Mouse (Mus musculus) B cell, adult 2 months (primary cell): ENCODE data around the gene Gm9044.
A peak's percentile ranks its signal among the peaks of the same experiment; 100 is the strongest.
"Not testable (repeated sequence)": the region's sequence is repeated elsewhere in the genome, so short reads cannot be mapped to it uniquely, and the experiment has no call there.

ENCODE experiments used
- DNase-seq, 2 experiments: peaks; one replicate each; pipeline ENCODE4 v3.0.0; 2022

The Gm9044 gene

DNA sequence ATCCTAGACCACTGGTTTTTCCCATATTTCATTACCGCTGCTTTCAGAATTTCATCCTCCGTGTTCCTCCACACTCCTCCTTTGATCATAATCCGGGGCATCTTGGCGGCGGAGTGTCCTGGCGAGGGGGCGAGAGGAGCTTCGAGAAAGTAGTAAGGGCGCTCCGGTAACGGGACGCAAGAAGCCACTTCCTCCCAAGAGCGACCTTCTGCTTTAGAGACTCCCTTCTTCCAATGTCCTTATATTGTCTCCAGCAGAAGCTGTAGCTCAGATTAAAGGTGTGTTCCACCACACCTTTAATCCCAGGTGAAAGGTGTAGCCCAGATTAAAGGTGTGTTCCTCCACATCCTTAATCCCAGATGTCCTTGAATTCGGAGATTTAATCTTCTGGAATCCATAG, at the start of gene Gm9044:
TSS of gene Gm9044 (minus strand) at position 101 of the 400 bp plus-strand sequence.
- not testable (repeated sequence) for DNase-seq

DNA sequence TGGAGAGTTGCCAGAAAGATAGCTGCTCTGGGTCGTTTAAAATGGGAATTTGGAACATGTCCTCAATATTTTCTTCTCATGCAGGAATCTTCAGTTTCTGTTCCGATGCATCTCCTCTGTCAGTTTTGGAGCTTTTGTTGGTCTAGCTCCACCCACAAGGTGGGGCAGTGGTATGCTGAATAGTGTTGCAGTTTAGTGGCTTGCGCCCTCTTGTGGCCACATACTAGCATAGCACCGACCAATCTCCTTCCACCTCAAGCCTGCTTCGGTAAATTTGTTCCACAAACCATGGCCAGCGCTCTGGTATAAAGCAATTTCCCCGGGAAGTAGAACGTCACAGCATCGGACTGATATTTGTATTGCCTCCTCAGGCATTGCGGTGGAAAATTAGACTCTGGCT, 38.2 kb upstream of the Gm9044 start:
- DNase-seq = peak; percentile 88

DNA sequence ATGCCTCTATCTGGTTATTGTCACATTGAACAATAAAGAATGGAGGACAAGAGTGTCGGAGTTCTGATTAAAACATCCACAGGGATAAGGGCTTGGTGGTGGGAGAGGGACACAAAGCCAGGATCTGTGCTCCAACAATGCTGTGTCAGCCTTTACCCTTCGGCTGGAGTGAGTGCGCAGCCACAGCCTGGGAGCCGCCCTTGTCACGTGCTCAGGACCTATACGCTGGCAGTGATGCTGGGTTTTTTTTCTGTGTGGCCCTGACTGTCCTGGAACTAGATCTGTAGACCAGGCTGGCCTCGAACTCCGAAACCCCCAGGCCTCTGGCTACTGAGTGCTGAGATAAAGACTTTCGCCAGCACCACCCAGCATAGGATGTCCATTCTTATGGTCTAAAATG, 37.3 kb upstream of the Gm9044 start:
- no peak for DNase-seq

DNA sequence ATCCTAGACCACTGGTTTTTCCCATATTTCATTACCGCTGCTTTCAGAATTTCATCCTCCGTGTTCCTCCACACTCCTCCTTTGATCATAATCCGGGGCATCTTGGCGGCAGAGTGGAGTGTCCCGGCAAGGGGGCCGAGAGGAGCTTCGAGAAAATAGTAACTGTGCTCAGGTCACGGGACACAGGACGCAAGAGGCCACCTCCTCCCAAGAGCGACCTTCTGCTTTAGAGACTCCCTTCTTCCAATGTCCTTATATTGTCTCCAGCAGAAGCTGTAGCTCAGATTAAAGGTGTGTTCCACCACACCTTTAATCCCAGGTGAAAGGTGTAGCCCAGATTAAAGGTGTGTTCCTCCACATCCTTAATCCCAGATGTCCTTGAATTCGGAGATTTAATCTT, 21.8 kb upstream of the Gm9044 start, which contains the start of gene Gm9049:
TSS of gene Gm9049 (minus strand) at position 101 of the 400 bp plus-strand sequence.
- DNase-seq = not testable (repeated sequence)

DNA sequence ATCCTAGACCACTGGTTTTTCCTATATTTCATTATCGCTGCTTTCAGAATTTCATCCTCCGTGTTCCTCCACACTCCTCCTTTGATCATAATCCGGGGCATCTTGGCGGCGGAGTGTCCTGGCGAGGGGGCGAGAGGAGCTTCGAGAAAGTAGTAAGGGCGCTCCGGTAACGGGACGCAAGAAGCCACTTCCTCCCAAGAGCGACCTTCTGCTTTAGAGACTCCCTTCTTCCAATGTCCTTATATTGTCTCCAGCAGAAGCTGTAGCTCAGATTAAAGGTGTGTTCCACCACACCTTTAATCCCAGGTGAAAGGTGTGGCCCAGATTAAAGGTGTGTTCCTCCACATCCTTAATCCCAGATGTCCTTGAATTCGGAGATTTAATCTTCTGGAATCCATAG, 16.4 kb upstream of the Gm9044 start, which contains the start of gene Gm9048:
TSS of gene Gm9048 (minus strand) at position 101 of the 400 bp plus-strand sequence.
- not testable (repeated sequence) for DNase-seq

DNA sequence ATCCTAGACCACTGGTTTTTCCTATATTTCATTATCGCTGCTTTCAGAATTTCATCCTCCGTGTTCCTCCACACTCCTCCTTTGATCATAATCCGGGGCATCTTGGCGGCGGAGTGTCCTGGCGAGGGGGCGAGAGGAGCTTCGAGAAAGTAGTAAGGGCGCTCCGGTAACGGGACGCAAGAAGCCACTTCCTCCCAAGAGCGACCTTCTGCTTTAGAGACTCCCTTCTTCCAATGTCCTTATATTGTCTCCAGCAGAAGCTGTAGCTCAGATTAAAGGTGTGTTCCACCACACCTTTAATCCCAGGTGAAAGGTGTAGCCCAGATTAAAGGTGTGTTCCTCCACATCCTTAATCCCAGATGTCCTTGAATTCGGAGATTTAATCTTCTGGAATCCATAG, 10.9 kb upstream of the Gm9044 start, which contains the start of gene Gm9046:
TSS of gene Gm9046 (minus strand) at position 101 of the 400 bp plus-strand sequence.
- DNase-seq = not testable (repeated sequence)

DNA sequence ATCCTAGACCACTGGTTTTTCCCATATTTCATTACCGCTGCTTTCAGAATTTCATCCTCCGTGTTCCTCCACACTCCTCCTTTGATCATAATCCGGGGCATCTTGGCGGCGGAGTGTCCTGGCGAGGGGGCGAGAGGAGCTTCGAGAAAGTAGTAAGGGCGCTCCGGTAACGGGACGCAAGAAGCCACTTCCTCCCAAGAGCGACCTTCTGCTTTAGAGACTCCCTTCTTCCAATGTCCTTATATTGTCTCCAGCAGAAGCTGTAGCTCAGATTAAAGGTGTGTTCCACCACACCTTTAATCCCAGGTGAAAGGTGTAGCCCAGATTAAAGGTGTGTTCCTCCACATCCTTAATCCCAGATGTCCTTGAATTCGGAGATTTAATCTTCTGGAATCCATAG, 5.5 kb upstream of the Gm9044 start, which contains the start of gene Gm9045:
TSS of gene Gm9045 (minus strand) at position 101 of the 400 bp plus-strand sequence.
- not testable (repeated sequence) for DNase-seq

DNA sequence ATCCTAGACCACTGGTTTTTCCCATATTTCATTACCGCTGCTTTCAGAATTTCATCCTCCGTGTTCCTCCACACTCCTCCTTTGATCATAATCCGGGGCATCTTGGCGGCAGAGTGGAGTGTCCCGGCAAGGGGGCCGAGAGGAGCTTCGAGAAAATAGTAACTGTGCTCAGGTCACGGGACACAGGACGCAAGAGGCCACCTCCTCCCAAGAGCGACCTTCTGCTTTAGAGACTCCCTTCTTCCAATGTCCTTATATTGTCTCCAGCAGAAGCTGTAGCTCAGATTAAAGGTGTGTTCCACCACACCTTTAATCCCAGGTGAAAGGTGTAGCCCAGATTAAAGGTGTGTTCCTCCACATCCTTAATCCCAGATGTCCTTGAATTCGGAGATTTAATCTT, 5.3 kb downstream of the Gm9044 start, which contains the start of gene Gm9040:
TSS of gene Gm9040 (minus strand) at position 101 of the 400 bp plus-strand sequence.
- not testable (repeated sequence) for DNase-seq

DNA sequence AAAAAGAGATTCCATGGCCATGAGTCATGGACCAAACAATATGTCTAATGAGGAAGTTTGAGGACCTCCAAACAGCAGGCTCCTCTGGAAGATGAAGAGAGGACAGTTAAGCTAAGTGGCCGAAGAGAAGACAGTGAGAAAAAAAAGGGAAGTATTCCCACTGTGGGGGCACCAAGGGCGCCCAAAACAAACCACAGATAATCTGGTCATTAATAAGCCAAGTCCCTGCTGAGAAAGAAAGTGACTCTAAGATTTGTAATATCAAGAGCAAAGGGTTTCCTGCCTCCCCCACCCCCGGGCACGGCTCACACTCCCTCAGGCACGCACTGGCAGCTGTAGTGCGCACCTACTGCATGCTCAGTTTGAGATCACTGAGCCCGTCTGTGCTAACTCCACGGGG, 13.2 kb downstream of the Gm9044 start:
- no peak for DNase-seq

DNA sequence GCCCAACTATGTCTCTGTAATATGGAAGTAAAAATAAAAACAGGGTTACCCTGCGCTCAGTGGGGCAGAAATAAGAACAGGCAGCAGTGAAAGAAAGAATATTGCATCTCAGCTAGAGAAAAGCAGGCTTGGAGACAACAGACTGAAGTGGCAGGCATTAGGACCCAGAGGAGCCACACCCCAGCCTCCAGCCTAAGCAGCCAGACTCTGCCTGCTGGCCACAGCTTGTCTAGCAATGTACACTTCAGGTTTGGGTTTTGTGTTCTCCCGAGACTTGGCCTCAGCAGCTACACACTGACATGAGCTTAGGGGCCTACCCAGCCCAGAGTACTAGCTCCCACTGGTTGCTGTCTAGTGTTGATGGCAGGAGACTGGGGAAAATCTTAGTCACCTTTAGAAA, 30.1 kb downstream of the Gm9044 start:
- not testable (repeated sequence) for DNase-seq

DNA sequence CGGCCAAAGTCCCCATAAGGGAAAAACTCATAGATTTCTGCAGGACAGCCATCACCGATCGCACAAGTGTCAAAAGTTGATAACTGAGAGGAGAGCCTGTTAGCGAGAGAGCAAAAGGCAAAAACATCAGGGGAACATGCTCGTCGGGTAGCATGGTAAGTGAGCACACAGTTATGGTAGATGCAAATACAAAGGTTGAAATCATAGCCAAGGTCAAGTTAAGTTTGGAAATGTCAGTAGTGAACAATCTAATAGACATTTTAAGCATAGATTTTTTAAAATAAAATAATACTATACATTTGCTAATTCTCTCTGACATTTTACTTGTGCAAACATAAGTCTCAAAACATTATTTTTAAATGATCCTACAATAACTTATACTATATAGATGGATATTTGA, 37.3 kb downstream of the Gm9044 start, which contains the start of gene Iltifb:
TSS of gene Iltifb (minus strand) at position 101 of the 400 bp plus-strand sequence.
- no peak for DNase-seq

DNA sequence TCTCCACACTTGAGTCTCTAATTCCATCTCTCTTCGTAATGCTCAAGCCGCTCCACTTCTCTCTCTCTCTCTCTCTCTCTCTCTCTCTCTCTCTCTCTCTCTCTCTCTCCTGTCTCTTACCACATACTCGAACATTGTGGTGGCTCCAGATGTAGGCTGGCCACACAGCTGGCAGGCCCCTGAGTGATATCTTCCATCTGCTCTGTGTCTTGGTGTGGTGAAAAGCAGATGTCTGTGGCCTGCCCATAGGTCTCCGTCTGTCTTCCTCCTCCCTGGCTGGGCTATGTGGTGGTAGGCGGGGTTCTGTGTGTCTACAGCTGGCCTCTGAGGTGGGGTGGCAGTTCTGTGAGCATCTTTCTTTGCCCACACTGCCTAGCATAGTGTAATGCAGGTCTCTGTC, 49.2 kb downstream of the Gm9044 start:
- DNase-seq = not testable (repeated sequence)

DNA sequence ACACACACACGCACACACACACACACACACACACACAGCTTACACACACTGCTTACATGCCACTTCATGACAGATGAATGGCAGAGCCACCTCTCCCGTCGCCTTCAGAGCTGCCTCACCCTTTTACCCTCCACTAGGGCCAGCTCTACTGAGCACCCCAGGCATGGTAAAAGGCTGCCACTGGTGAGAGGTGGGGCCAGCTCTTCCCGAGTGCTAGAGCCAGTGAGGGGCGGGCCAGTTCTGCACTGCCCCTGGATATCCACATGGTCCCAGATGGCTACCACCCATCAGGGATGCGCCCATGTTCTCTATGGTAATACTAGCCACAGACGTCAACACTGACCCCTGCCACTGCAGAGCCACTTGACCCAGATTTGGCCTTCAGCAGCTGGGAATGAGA, 49.6 kb downstream of the Gm9044 start:
- not testable (repeated sequence) for DNase-seq
